Mouse (Mus musculus): ENCODE measurements around the gene Zfhx2.

Zfhx2 gene

GRCm38 (mm10) chr14:55092011-55092577 is at the start of gene Zfhx2:
Gene Zfhx2, minus strand, starts transcription at chr14:55092324.
- DNase-seq = peak; percentile 97

DNA sequence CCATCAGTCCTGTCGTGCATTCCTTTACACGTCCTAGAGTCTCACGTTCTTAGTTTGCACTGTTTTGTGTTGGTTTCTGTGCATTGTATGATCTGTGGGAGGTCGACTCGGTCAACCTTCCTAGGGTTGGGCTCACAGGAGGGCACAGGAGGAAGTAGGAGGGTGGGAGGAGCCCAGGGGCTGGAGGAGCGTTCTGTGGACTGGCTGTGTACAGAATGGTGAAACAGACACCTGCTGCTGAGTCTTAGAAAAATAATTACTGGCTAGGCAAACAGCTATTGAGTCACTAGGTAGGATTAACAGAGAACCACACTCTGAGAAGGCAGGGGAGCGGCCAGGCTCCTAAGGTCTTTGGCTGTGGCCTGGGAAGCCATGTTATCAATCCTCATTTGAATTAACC is 47.2 kb upstream of the Zfhx2 start:
- no peak for DNase-seq

DNA sequence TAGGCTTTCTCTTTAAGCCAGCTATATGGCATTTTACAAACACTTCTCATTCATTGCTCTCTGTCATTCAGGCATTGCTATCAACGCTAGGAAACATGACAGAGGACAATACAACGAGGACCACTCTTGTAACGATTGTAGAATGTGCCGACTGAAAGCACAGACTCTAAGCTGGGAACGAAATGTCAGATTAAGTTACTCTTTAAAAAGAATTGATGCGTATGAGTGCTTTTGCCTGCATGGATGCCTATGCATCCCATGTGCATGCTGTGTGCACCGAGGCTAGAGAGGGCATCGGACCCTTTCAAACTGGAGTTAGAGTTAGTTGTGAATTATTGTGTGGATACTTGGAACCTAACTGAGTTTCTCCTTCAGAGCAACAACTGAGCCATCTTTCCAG is 43.6 kb upstream of the Zfhx2 start:
- DNase-seq = no peak

DNA sequence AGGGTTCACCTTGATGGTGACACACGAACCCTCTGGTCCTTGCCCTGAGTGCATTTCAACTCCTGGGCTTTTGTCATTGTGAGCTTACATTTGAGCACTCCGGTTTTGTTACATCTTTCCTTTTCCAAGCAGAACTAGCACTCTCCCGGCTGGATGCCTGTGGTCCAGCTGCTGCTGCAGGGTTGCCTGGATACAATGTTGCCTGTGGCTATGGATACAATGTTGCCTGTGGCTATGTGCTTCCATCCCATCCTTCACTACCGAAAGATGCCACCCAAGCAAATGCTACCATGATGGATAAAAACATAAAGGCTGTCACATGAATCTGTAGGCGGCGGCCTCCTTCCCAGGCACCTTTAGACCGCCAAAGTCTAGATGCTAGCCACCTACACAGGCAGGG is 34.4 kb upstream of the Zfhx2 start:
- no peak for DNase-seq

DNA sequence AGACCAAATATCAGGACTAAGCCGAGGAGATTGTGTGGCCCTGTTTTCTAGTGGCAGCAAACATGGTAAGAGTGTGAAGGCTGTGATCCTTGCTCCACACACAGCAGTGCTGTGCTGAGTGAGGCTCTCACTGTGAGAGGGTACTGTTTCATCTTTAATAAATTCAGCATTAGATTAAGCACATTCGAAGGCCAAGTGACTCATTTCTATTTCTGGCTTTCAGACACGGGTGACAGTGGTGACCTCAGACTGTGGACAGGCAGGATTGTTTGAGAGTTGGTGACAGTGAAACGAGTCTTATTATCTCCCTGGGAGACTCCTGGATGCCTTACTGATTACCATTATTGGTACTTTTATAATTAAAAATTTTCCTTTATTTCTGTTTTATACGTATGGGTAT is 33.6 kb upstream of the Zfhx2 start:
- peak; percentile 31 for DNase-seq

- DNase-seq = no peak
These were observed 30.2 kb upstream of the Zfhx2 start for GRCm38 (mm10) chr14:55122359-55122758.

DNA sequence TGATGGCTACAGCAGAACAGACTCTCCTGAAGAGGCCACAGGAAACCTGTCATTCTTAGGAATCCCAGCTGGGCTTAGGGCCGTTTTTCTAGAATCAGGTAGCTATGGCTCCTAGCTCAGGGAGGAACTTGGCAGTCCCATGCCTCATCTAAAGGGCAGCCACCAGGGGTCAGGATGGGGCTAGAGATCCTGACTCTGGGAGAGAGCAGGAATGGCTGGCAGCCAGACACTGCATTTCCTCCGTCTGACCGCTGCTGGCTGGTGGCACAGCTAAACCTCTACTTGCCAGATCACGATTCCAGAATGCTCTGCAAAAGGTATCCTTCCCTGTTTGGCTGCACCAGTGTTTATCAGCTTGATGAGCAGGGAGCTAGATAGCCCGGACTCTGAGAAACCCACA is 29.8 kb upstream of the Zfhx2 start:
- DNase-seq = peak; percentile 94

DNA sequence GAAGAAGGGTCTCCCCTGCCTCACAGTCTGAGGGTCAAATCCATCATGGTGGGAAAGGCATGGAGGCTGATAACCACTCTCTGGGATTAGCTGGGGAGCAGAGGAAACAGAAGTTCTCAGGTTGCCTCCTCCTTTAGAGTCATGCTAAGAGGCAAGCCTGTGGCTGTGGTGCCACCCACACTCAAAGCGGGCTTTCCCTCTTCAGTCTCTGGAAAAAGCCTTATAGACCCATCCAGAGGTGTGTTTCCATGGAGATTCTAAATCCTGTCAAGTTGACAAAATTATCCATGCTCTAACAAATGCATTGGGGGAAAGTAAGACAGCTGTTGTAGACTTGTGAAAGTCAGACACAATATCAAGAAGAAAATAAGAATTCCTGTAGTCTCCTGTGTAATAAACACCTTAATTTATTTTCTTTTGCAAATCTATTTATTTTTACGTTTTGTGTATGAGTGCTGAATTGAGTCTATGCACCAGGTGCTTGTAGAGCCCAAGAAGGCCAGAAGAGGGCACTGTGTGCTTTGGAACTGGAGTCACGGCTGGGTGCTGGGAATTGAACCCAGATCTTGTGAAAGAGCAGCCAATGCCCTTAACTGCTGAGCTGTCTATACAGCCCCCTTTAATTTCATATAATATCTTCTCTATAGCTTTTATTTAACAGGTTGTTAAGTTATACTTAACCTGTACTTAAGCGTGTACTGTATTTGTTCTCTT is 27.5 kb upstream of the Zfhx2 start:
- DNase-seq = peak; percentile 61

- DNase-seq = peak; percentile 94
These were observed 26.7 kb upstream of the Zfhx2 start for GRCm38 (mm10) chr14:55118852-55119251.

DNA sequence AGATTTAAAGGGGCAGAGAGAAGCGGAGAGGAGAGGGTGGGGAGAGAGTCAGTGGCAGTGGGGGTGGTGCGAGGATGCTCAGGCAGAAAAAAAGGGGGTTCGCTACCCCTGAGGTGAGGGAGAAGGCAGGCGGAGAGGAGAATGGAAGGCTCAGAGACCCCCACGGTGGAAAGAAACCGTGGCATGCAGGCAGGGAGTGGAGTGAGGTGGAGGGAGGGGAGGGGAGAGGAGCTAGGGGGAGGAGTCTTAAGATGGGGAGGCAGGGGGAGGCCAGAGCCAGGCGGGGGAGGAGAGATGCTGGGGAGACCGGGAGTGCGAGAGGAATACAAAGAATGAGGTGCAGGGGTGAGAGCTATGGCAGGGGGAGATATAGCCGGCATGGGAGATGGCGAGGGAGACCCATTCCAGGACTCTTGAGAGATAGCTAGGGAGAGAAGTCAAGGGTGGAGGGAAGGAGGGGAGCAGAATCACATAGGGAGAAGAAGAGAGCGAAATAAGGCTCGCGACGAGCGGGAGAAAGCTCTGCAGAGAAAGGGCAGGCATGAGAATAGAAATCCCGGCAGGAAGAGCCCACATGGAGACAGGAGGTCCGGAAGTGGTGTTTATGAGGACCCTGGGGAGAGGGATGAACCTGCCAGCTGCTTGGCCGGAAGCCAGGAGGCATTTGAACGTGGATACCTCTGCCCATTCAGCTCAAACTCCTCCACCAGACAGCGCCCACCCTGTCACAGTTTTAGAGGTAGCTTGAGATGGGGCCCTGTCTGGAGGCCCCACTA is 24.5 kb upstream of the Zfhx2 start, which contains the start of gene Jph4:
Gene Jph4, minus strand, starts transcription at position 511 of the 776 bp plus-strand sequence.
- peak; percentile 89 for DNase-seq

DNA sequence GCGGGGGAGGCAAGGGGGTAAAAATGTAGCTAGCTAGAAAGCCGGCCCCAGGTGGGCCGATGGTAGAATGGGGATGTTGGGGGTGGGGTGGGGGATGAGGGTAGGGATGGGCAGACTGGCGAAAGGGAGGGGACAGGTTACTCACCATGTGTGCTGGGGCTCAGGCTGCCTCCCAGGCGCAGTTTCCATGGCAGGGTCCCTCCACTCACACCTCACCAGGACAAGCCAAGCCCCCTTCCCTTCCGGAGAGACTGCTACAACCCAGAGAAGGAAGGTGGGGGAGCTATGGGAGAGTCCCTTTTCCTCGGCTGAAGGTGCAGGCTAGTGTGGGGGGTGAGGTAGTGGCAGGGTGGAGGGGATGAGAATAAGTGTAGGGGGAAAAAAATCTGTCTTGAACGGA is 23.7 kb upstream of the Zfhx2 start:
- DNase-seq = peak; percentile 76

DNA sequence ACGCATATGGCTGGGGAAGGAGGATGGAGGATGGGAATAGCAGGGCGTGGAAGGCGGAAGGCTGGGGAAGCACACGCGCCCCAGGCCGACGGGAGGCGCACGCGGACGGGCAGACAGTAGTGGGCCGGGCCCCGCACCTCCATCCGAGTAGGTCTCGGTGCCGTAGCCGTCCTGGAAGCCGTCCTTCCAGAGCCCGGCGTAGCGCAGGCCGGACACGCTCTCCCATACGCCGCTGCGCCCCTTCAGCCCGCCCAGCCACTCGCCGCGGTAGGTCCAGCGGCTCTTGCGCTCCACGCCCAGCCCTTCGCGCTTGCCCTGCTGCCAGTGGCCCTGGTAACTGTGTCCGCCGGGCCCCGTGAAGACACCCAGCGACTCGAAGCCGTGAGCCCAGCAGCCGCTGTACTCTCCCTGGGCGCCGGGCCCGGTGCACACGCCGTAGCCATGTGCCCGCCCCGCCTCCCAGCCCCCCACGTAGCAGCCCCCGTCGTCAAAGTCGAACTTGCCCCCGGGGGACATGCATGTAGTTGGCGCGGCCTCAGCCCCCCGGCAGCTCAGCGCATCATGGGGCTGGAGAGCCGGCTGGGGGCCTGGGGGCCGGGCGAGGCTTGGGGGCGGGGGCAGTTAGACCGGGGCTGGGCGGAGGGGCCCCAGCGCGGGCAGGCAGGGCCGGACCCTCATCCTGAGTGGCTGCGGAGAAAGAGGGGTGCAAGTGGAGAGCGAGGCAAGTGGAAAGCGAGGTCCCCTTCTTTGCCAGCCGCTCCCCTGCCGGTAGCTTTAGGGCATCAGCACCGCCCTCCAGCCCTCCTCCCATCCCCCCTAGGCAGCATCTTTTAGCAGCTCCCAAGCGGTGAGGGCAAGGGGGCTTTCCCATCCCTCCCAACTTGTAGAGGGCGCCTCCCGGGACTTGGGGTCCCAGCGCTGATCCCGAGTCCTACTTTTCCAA is 22.9 kb upstream of the Zfhx2 start:
- DNase-seq = peak; percentile 82

GRCm38 (mm10) chr14:55113975-55114645 is 22.0 kb upstream of the Zfhx2 start:
- DNase-seq = peak; percentile 84

DNA sequence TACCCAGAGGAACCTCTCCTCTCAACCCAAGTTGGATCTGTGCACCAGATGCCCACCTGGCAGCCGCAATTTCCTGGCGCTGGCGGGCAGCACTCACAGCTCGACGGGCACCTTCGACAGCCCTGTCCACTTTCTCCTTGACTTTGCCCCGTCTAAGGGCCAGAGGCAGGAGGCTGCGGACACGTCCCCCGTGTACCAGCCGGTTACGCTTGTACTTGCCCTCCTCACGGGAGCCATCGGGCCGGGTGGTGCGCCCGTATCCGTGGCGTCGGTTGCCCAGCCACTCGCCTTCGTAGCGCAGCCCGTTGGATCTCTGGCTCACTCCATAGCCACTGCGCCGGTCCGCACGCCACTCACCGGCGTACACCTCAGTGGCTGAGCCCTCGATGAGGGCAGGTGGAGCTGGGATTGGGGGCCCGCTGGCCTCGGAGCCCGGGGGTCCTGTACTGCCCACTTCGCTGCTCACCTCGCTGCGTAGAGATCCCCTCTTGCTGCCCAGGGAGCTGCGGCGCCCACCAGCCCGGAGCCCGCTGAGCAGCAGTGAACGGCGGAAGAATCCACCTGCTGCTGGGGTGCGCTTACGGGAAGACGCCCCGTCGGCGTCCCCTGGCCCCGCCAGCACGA is 21.3 kb upstream of the Zfhx2 start:
- DNase-seq = peak; percentile 59

GRCm38 (mm10) chr14:55111720-55112119 is 19.6 kb upstream of the Zfhx2 start:
- peak; percentile 75 for DNase-seq

GRCm38 (mm10) chr14:55110076-55110475 is 18.0 kb upstream of the Zfhx2 start:
- DNase-seq = peak; percentile 58

DNA sequence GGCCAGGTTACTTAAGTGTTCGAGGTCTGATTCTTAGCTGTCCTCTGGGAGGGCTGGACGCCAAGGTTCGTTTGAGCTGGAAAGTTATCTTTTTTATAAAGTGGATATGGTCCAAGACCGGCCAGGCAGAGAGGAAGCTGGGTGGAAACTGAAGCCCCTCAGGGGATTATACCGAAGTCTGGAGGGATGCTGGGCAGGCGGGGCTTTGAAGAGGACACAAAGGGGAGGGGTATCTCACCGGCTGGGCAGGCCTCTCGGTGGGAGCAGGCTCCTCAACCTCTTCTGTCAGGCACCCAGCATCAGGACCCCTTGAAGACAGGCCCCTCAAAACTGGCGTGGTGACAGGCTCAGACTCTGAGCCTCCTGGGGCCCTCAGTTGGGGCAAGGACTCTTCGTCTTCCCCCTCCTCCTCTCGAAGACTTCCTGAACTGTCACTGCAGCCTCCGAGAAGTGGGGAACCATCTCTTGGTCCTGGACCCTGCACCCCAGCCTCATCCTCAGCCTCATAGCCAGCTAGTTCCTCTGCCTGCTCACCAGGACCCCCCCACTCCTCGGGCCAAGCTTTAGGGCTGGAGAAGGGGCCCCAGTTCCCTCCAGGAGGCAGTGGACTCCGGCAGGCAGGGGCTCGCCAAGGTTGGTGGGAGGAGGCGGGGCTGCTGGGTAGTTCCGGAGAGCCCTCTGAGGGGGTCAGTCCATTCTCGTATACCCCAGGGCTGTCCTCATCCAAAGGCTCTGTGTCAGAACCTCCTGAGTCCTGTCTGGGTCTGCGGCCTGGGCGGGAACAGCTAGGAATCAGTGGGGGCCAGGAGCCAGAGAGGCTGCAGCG is 17.1 kb upstream of the Zfhx2 start:
- peak; percentile 70 for DNase-seq

DNA sequence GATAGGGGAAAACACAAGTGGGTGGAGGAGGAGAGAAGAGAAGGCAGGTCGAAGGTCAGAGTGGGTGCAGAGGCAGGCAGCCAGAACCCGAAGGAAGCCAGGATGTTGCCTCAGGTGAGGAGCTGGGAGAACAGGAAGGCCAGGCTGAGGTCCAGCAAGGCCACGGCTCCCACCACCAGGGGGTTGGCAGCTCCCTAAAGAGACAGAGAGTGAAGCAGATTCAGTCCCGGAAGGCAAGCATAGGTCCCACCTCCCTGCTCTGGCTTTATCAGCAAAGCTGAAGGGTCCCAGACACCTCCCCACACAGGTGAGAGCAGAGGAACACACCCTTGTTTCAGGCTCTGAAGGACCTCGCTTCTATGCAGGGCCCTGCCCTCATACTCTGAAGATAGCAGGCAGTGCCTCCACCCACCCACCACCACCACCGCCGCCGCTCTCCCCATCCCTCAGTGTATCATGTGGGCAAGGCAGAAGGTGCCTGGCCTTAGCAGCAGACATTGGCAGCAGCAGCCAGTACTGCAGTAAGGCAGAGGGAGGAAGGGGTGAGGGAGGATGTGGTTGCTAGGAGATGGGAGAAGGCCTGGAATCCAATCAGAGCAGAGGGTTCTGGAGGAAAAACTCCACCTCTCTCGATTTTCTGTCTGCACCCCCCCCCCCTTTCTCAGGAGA is 16.2 kb upstream of the Zfhx2 start:
- peak; percentile 80 for DNase-seq

DNA sequence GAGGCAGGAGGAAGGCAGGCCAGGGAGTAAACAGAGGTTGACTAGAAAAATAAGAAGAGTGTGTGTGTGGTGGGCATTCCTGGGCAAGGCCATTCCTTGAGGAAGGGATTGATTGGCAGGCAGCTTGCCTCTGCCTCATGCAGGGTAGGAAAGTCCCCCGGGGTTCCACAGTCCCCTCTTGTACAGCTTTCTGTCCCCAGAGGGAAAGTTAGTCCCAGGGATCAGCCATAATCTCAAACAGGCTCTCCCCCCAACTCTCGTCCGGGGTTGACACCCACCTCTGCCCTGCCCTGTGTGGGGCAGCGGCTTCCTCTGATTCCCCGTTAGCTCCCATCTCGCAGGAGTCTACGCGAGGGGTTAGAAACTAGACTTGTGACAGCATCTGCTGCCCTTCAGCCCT is 14.9 kb upstream of the Zfhx2 start:
- no peak for DNase-seq
